Mouse (Mus musculus) hindbrain, embryonic 12.5 days (tissue): ENCODE results near the gene Pgm5. TPM values are rescaled to one million over a fixed set of nuclear protein-coding genes. Genes with fewer than 3 reads are reported as not detected.

Experiments used
- ATAC-seq: fragments of 200-750 bp; cut with Nextera tagmentation; 2 replicates; pipeline ENCODE4 v1.8.0; 2017; ENCODE audit warnings: moderate TSS enrichment; ENCODE audit not compliant: low FRiP score
- H3K27ac ChIP-seq: fragments of 300-500 bp; sonication (generic); 2 replicates; pipeline ENCODE4 v1.5.1; 2016; ENCODE audit warnings: mild to moderate bottlenecking
- H3K27me3 ChIP-seq: fragments of 300-500 bp; sonication (generic); 2 replicates; pipeline ENCODE4 v1.6.1; 2016; ENCODE audit warnings: mild to moderate bottlenecking
- H3K36me3 ChIP-seq: fragments of 300-500 bp; sonication (generic); 2 replicates; pipeline ENCODE4 v1.6.1; 2016; ENCODE audit warnings: mild to moderate bottlenecking
- H3K4me1 ChIP-seq: fragments of 300-500 bp; sonication (generic); 2 replicates; pipeline ENCODE4 v1.6.1; 2016
- H3K4me2 ChIP-seq: fragments of 300-500 bp; sonication (generic); replicated peaks from 2 replicates; pipeline ENCODE4 v1.6.1; 2016; ENCODE audit warnings: mild to moderate bottlenecking
- H3K4me3 ChIP-seq: fragments of 300-500 bp; sonication (generic); 2 replicates; pipeline ENCODE4 v1.5.1; 2016; ENCODE audit warnings: mild to moderate bottlenecking
- H3K9ac ChIP-seq: fragments of 300-500 bp; sonication (generic); 2 replicates; pipeline ENCODE4 v1.6.1; 2016; ENCODE audit warnings: mild to moderate bottlenecking, moderate library complexity
- H3K9me3 ChIP-seq: fragments of 300-500 bp; sonication (generic); replicated peaks from 2 replicates; pipeline ENCODE4 v1.6.1; 2016; ENCODE audit warnings: mild to moderate bottlenecking
- WGBS: fragments of 180-500 bp; shearing (Covaris S2); methylation state at CpG from one replicate; pipeline ENCODE4 v1.1.7; 2016; 5-methylcytosine and 5-hydroxymethylcytosine counted together
- polyA plus RNA-seq: library from polyadenylated mRNA; unstranded; fragments of >200 nt; fragmentation: Nextera tagmentation; extraction: Ambion mirVana; gene quantifications from 2 replicates; pipeline ENCODE4 v1.2.1, GENCODE M21; 2016

Gene Pgm5
- polyA plus RNA-seq, 1 experiment from 2014 or later: 1.6 TPM

GRCm38 (mm10) chr19:24793545-24794139 lies 68.0 kb downstream of the Pgm5 start:
- H3K9me3 ChIP-seq: no peaks in the 10 kb centered on the region
- WGBS: 80% methylated on average over 9 of the region's 9 CpGs
- H3K4me2 ChIP-seq: no peak overlapping the region
- no peak overlapping the region for H3K9ac ChIP-seq
- H3K4me1 ChIP-seq: no peaks in the 10 kb centered on the region
- H3K4me3 ChIP-seq: no peak overlapping the region
- ATAC-seq: no peak
- no peak overlapping the region for H3K27ac ChIP-seq
- no peaks in the 10 kb centered on the region for H3K36me3 ChIP-seq
- H3K27me3 ChIP-seq: no peaks in the 10 kb centered on the region

- H3K9me3 ChIP-seq: no peaks in the 10 kb centered on the region
- 87% methylated on average over 5 of the region's 5 CpGs for WGBS
- no peak overlapping the region for H3K27ac ChIP-seq
- no peaks in the 10 kb centered on the region for H3K4me1 ChIP-seq
- H3K4me2 ChIP-seq: no peak overlapping the region
- no peak for ATAC-seq
- H3K4me3 ChIP-seq: no peak overlapping the region
- H3K9ac ChIP-seq: no peak overlapping the region
- no peaks in the 10 kb centered on the region for H3K27me3 ChIP-seq
- H3K36me3 ChIP-seq: no peaks in the 10 kb centered on the region
Observed at GRCm38 (mm10) chr19:24792876-24793275, 68.8 kb downstream of the Pgm5 start.

GRCm38 (mm10) chr19:24785898-24786297 lies 75.8 kb downstream of the Pgm5 start:
- no peak overlapping the region for H3K27ac ChIP-seq
- WGBS: 92% methylated on average over 8 of the region's 8 CpGs
- no peak overlapping the region for H3K9ac ChIP-seq
- ATAC-seq: no peak
- no peaks in the 10 kb centered on the region for H3K27me3 ChIP-seq
- no peak overlapping the region for H3K4me2 ChIP-seq
- H3K36me3 ChIP-seq: no peaks in the 10 kb centered on the region
- H3K9me3 ChIP-seq: no peaks in the 10 kb centered on the region
- H3K4me3 ChIP-seq: no peak overlapping the region
- peaks cover 11% of the 10 kb centered on the region for H3K4me1 ChIP-seq

- Histone ChIP-seq H3K4me1 (peaks cover 14% of the 10 kb centered on the region), H3K9ac (no peak overlapping the region), H3K4me3 (no peak overlapping the region), H3K9me3 (no peaks in the 10 kb centered on the region), H3K27ac (no peak overlapping the region), H3K27me3 (no peaks in the 10 kb centered on the region), H3K4me2 (no peak overlapping the region), H3K36me3 (no peaks in the 10 kb centered on the region)
- 74% methylated on average over 15 of the region's 15 CpGs for WGBS
- no peak for ATAC-seq
Observed at GRCm38 (mm10) chr19:24785056-24785675, 76.5 kb downstream of the Pgm5 start.

- no peak overlapping the region for H3K4me2 ChIP-seq
- no peaks in the 10 kb centered on the region for H3K9me3 ChIP-seq
- no peak overlapping the region for H3K4me3 ChIP-seq
- 49% methylated on average over 9 of the region's 9 CpGs for WGBS
- peaks cover 14% of the 10 kb centered on the region for H3K4me1 ChIP-seq
- no peak overlapping the region for H3K9ac ChIP-seq
- H3K27ac ChIP-seq: no peak overlapping the region
- ATAC-seq: no peak
- H3K36me3 ChIP-seq: no peaks in the 10 kb centered on the region
- H3K27me3 ChIP-seq: no peaks in the 10 kb centered on the region
Observed at GRCm38 (mm10) chr19:24783736-24784135, 77.9 kb downstream of the Pgm5 start.

GRCm38 (mm10) chr19:24779996-24780395 lies 81.7 kb downstream of the Pgm5 start:
- Histone ChIP-seq H3K9me3 (no peaks in the 10 kb centered on the region), H3K9ac (no peak overlapping the region), H3K4me1 (peaks cover 12% of the 10 kb centered on the region), H3K36me3 (no peaks in the 10 kb centered on the region), H3K4me3 (no peak overlapping the region), H3K4me2 (no peak overlapping the region), H3K27ac (no peak overlapping the region), H3K27me3 (no peaks in the 10 kb centered on the region)
- WGBS: 41% methylated on average over 6 of the region's 6 CpGs
- no peak for ATAC-seq

- Histone ChIP-seq H3K9ac (no peak overlapping the region), H3K9me3 (no peaks in the 10 kb centered on the region), H3K27me3 (no peaks in the 10 kb centered on the region), H3K4me1 (no peaks in the 10 kb centered on the region), H3K27ac (no peak overlapping the region), H3K36me3 (no peaks in the 10 kb centered on the region), H3K4me2 (no peak overlapping the region), H3K4me3 (no peak overlapping the region)
- ATAC-seq: no peak
- WGBS: 80% methylated on average over 4 of the region's 4 CpGs
Observed at GRCm38 (mm10) chr19:24770345-24770744, 91.3 kb downstream of the Pgm5 start.

- Histone ChIP-seq H3K27ac (no peak overlapping the region), H3K9me3 (no peaks in the 10 kb centered on the region), H3K4me2 (no peak overlapping the region), H3K4me1 (no peaks in the 10 kb centered on the region), H3K4me3 (no peak overlapping the region), H3K36me3 (no peaks in the 10 kb centered on the region), H3K9ac (no peak overlapping the region), H3K27me3 (no peaks in the 10 kb centered on the region)
- WGBS: 85% methylated on average over 6 of the region's 6 CpGs
- ATAC-seq: no peak
Observed at GRCm38 (mm10) chr19:24767401-24767800, 94.3 kb downstream of the Pgm5 start.

GRCm38 (mm10) chr19:24762473-24763149 lies 99.0 kb downstream of the Pgm5 start:
- H3K4me1 ChIP-seq: no peaks in the 10 kb centered on the region
- H3K27me3 ChIP-seq: no peaks in the 10 kb centered on the region
- no peak overlapping the region for H3K4me3 ChIP-seq
- H3K27ac ChIP-seq: no peak overlapping the region
- no peak overlapping the region for H3K9ac ChIP-seq
- no peak for ATAC-seq
- no peaks in the 10 kb centered on the region for H3K36me3 ChIP-seq
- H3K9me3 ChIP-seq: no peaks in the 10 kb centered on the region
- 73% methylated on average over 12 of the region's 12 CpGs for WGBS
- H3K4me2 ChIP-seq: no peak overlapping the region

- no peak overlapping the region for H3K4me3 ChIP-seq
- no peaks in the 10 kb centered on the region for H3K9me3 ChIP-seq
- peaks cover 8% of the 10 kb centered on the region for H3K4me1 ChIP-seq
- 81% methylated on average over 4 of the region's 4 CpGs for WGBS
- H3K27me3 ChIP-seq: no peaks in the 10 kb centered on the region
- no peak overlapping the region for H3K27ac ChIP-seq
- ATAC-seq: no peak
- H3K4me2 ChIP-seq: no peak overlapping the region
- H3K36me3 ChIP-seq: no peaks in the 10 kb centered on the region
- no peak overlapping the region for H3K9ac ChIP-seq
Observed at GRCm38 (mm10) chr19:24756627-24757026, 105.0 kb downstream of the Pgm5 start.

GRCm38 (mm10) chr19:24754440-24754785 lies 107.2 kb downstream of the Pgm5 start:
- Histone ChIP-seq H3K4me2 (no peak overlapping the region), H3K4me3 (no peak overlapping the region), H3K4me1 (peaks cover 8% of the 10 kb centered on the region), H3K9me3 (no peaks in the 10 kb centered on the region), H3K27ac (no peak overlapping the region), H3K9ac (no peak overlapping the region), H3K36me3 (no peaks in the 10 kb centered on the region), H3K27me3 (no peaks in the 10 kb centered on the region)
- ATAC-seq: no peak
- 76% methylated on average over 3 of the region's 3 CpGs for WGBS

GRCm38 (mm10) chr19:24753617-24754439 lies 107.8 kb downstream of the Pgm5 start:
- peaks cover 8% of the 10 kb centered on the region for H3K4me1 ChIP-seq
- H3K36me3 ChIP-seq: no peaks in the 10 kb centered on the region
- no peak overlapping the region for H3K9ac ChIP-seq
- no peaks in the 10 kb centered on the region for H3K9me3 ChIP-seq
- no peak for ATAC-seq
- 49% methylated on average over 14 of the region's 14 CpGs for WGBS
- no peak overlapping the region for H3K4me2 ChIP-seq
- no peak overlapping the region for H3K4me3 ChIP-seq
- H3K27ac ChIP-seq: no peak overlapping the region
- H3K27me3 ChIP-seq: no peaks in the 10 kb centered on the region
